Mouse (Mus musculus) c-Kit-positive CD71-positive TER-119-positive erythroid progenitor cells, embryonic 14.5 days (primary cell): ENCODE measurements around the gene Prpsap1.
A peak's percentile ranks its signal among the peaks of the same experiment; 100 is the strongest.
"Not testable (repeated sequence)": the region's sequence is repeated elsewhere in the genome, so short reads cannot be mapped to it uniquely, and the experiment has no call there.

Experiments
- DNase-seq: peaks from one replicate; pipeline ENCODE4 v3.0.0-alpha.2; 2013; ENCODE audit warnings: low spot score

Prpsap1 gene

GRCm38 (mm10) chr11:116488207-116488606, 5.8 kb downstream of the Prpsap1 start:
- no peak for DNase-seq

DNA sequence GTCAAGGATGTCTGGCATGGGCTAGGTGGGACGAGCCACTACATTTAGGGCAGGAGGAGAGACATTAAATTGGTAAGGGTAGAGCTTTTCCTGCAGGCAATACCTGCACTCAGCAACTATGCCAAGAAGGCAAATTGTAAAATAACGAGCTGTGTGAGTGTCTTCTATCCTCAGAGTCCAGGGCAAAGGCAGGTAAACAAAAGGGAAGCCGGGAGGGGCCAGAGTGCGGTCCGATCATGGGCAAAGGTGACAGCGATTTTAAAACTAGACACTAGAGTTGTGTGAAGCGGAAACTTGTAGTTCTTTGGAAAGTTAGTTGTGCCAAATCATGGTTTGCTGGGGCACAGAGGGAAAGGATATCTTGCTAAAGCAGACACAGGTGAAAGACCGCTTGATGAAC, 9.7 kb downstream of the Prpsap1 start:
- no peak for DNase-seq

- no peak for DNase-seq
Measured at GRCm38 (mm10) chr11:116481776-116482175, 12.2 kb downstream of the Prpsap1 start.

GRCm38 (mm10) chr11:116480975-116481374, 13.0 kb downstream of the Prpsap1 start:
- no peak for DNase-seq

GRCm38 (mm10) chr11:116479832-116480231, 14.2 kb downstream of the Prpsap1 start:
- DNase-seq: no peak

- no peak for DNase-seq
Measured at GRCm38 (mm10) chr11:116478978-116479377, 15.0 kb downstream of the Prpsap1 start.

- no peak for DNase-seq
Measured at GRCm38 (mm10) chr11:116477160-116477759, 16.7 kb downstream of the Prpsap1 start.

DNA sequence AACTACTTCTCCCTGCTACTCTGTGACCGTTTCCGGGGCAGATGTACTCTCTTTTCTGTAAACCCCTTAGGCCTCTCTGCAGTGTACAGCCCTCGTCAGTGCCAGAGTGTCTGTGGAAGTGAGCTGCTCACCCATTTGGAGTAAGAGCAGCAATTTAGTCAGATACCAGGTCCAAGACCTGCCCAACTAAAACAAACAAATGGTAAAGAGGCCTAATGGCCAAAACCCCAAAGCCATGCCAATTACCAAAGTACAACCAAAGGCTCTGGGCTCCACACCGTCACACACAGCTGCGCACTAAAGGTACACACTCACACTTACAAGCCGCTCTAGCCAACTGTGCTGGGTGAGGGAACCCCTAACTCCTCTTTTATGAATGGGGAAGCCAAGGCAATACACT, 17.3 kb downstream of the Prpsap1 start:
- no peak for DNase-seq

DNA sequence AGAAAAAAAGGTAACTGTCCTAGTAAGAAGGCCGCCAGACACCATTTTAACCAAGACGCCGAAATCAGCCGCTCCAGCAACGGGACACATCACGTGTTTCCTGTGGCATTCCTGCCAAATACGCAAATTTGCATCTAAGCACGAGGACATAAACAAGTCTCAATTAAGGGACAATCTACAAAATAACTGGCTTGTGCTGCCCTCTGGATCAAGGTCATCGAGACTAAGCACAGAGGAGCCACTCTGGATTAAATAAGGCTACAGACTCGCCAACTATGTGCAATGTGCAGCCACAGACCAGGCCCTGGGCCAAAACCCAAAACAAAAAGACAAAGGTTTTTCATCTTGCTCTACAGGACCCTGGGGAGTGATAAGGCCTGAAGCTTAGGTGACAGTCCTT, 18.0 kb downstream of the Prpsap1 start:
- DNase-seq: no peak

DNA sequence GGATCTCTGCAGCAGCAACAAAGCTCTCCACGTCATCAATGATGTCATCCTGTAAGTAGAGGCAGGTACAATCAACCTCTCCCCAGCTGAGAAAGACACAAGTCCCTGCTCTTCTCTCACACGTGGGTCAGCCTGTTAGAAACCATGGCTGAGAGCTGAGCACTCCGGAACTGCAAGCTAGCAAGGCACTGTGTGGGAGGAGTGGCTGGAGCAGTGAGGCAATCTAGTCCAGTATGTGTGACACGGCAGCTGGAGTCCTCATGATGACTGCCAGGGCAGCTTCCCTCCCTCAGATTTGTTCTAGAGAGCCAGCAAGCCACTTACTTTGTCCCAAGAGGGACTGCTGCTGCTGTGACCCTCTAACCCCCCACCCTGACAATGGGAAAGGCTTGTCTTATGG, 21.7 kb downstream of the Prpsap1 start:
- DNase-seq: no peak

DNA sequence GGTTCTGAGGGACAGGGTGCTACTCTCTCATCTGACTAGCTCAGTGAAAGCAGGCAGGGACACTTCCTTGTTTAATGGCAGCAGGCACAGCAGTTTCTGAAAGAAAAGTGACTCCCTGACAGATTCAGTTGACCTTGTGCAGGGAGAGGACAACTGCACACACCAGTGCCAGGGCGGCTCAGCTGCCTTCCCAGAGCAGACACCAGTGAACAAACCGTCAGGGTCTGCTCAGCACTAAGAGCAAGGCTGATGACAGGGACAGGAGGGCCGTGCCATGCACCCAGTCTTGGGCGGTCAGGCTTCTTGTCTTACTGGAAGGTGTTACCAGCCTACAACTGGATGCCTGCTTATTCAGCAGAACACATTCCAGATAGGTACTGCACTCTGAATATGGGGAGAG, 23.1 kb downstream of the Prpsap1 start:
- no peak for DNase-seq

- no peak for DNase-seq
Measured at GRCm38 (mm10) chr11:116470249-116470648, 23.8 kb downstream of the Prpsap1 start.

DNA sequence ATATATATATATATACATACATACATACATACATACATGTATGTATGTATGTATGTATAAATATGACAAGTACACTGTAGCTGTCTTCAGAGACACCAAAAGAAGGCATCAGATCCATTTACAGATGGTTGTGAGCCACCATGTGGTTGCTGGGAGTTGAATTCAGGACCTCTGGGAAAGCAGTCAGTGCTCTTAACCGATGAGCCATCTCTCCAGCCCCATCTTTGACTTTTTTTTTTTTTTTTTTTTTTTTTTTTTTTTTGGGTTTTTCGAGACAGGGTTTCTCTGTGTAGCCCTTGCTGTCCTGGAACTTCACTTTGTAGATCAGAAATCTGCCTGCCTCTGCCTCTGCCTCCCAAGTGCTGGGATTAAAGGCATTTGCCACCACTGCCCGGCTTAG, 25.7 kb downstream of the Prpsap1 start:
- DNase-seq: not testable (repeated sequence)

DNA sequence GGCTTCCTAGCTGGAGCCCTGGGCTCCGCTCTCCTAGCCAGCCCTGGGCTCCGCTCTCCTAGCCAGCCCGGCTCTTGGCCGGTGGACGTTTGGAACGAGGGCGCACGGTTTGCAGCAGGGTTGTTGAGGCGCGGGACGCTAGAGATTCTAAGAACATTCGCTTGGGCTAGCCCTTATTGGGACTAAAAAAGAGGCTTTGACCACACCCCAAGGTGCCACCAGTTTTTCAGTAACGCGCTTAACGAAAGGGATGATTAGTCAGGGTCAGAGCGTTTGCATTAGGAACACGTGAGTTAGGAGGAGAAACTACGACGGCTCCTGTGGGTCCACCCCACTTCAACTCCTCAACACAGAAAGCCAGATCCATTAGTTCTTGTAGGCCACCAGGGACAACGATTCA, 27.9 kb downstream of the Prpsap1 start, which contains the start of gene Qrich2:
Gene Qrich2 (minus strand): TSS at position 101 of the 400 bp plus-strand sequence.
- no peak for DNase-seq

DNA sequence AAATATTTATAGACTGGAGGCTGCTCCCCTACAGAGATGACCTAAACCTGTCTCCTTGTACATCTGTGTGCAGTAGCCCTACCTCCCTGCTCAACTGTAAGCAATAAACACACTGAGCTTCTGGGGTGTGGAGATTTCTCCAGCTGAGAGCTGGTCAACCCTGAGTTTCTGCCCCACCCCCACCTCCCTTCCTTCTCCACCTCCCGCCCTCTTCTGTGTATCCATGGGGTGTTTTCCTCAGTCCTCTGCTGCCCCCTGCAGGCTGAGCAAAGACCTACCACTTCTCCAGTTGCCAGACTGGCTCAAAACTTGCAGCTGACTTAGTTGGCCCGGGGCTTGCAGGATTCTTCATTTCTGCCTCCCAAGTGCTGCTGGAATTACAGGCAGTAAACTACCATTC, 30.2 kb downstream of the Prpsap1 start:
- DNase-seq: peak; percentile 75

DNA sequence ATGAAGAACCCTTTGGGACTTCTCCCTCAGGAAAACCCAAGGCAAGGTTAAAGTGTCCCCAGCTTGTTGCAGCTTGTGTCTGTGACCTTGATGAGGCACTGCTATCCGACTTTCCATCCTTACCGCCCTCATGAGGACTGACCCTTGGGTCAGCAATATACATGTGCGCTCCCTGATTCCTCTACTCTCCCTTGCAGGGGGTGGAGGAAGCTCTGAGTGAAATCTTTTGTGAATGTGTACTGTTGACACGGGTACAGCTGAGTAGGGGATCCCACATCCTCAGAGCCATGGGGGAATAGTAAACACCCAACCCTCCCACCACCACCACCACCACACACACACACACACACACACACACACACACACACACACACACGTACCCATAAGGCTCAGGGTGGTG, 30.7 kb downstream of the Prpsap1 start:
- no peak for DNase-seq

DNA sequence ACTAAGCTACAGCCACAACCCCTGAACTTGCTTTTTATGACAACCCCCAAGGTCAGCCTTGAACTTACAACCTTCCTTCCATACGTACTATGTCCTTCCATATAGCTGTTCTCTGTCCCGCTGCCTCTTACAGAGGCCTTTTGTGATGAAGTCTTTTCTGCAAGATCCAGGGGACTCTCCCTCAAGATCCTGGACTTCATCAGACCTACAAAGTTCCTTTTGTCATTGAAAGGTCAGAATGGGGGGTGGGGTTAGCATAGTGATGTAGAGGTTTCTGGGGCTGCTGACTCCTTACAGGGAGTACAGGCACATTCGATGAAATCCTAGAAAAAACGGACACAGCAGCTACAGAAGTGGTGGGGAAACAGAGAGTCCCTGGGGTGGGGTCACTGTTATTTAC, 34.2 kb downstream of the Prpsap1 start:
- DNase-seq: no peak

DNA sequence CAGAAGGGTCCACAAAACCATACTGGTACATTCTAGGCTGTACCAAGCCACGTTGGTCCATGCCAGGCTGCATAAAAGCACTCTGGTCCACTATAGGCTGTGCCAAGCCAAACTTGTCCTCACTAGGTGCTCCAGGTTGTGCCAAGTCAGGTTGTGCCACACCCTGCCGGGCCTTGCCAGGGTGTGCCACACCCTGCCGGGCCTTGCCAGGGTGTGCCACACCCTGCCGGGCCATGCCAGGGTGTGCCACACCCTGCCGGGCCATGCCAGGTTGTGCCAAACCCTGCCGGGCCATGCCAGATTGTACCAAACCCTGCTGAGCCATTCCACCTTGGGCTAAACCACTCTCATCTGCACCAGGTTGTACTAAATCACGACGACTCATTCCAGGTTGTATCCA, 37.8 kb downstream of the Prpsap1 start:
- DNase-seq: no peak

- no peak for DNase-seq
Measured at GRCm38 (mm10) chr11:116453889-116454288, 40.1 kb downstream of the Prpsap1 start.

DNA sequence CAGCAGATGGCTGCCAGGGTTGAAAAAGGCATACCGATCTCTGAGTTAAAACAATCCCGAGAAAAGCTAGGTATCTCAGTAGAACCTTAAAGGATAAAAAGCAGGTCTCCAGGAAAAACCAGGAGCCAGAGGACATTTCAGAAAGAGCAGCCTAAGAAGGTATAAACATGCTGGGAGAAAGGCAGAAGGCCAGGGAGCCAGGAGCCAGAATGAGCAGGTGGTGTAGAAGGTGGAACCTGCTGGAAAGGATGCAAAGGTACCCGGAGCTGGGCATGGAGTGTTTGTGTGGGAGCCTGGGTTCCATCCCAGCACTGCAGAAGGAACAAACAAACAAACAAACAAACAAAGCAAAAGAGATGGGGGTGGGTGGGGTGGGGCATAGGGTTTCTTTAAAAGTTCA, 44.7 kb downstream of the Prpsap1 start:
- DNase-seq: no peak

- DNase-seq: no peak
Measured at GRCm38 (mm10) chr11:116447822-116448221, 46.2 kb downstream of the Prpsap1 start.

DNA sequence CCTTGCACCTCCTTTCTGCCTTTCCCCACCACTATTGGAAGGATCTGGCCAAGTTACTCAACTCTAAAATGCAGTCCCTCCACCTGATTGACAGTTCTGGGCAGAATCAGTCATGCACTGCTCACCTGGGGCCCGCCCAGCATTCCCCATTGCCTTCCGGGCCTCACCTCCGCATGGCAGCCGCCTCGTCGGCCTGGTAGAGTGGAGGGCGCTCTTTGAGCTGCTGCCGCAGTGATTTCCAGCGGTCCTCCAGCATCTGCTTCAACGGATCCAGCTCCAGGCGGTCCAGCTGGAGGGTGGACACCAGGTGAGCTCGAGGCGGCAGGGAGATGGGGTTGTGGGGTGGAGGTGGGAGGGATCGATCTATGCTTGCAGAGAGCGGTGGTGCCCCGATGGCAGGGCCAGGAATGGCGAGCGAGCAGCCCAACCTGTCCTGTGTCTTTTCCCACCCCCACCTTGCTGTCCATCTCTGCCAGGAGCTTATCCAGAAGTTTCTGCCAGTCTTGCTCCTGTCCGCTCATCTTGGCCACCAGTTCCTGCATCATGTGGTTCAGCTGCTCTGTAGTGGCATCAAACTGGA, 47.6 kb downstream of the Prpsap1 start:
- DNase-seq: no peak

DNA sequence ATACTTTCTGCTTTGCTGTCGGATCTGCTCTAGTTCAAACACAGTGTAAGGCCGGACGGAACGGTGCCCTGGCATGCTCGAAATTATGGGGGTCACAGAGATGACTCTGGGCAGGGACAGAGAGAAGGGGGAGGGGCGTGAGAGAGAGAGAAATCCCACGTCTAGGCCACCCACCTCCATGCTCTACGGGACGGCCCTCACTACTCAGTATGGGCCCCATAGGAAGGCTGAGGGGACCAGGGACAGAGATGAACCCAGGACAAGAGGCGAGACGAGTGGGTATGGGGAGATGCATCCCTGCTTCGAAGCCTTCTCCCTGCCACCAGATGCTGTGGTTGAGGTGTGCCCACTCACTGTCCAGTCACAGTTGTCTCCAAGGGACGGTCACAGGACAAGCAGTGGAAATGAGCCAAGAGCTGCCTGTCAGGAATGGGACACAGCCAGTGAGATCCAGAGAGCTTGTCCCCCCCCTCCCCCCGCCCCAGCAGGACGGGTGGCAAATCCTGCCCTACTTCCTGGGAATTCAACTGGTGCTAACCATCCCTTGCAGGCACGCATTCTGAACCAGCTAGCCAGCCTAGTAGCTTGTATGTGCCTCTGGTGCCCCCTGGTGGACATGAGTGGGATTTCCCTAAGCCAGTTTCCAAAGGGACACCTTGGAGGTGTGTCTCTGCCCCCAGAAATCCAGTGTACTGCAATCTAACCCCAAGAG, 48.2 kb downstream of the Prpsap1 start:
- DNase-seq: peak; percentile 87

DNA sequence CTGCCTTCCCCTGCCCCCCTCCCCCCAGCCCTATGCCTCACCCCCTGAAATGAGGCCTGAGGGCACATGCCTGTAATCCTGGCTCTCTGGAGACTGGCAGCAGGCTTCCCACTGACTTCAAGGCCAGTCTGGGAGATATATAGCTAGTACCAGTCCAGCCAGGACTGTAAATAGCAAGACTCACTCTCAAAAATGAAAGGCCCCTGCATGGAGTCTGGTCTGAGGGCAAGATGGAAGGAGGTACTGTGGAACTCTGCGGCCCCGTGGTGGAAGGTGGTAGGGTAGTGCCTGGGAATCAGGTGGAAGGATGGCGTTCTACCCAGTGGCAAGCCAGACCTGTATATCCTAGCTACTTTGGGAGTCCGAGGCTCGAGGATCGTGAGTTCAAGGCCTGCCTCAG, 50.1 kb downstream of the Prpsap1 start:
- no peak for DNase-seq
